Mouse (Mus musculus): ENCODE measurements around the gene B3gat1. TPM values are rescaled to one million over a fixed set of nuclear protein-coding genes. Genes with fewer than 3 reads are reported as not detected.

B3gat1 gene
- 2.2 and 3.6 TPM in 2 replicates for polyA plus RNA-seq (2016; fragmentation: Nextera tagmentation; extraction: Ambion mirVana)

DNA sequence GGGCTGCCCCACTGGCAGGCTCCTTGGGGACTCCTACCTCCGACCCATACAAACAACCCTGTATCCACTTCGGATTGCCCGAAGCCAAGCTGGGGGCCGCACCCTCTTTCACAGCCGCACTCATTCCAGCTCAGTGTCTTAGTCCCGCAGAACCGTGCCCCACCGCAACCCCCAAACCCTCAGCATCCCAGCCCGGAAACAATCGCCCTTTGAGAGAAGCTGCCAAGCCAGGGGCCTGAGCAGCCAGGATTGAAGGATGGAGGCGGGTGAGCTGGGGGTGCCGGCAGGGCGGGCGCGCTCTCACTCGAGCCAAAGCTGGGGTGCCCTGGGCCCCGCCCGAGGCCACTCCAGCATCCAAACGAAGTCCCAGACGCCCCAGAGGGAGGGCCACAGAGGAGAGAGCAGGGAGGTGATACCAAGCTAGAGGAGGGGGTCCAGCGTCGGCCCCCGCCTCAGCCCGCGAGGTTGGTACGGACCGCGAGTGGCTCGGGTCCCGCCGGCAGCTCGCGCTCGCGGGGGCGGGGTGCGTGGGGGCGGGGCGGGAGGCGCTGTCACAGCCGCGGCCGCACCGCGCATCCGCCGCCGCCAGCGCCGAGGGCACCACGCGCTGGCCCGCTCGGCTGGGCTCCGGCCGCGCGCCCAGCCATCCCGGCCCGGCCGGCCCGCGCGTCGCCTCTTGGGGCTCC, at the start of gene B3gat1:
Gene B3gat1 (plus strand): TSS at position 523 of the 686 bp plus-strand sequence.
- DNase-seq (ENCODE audit: low spot score): peak; percentile 66
- H3K27ac ChIP-seq (replicated peaks): peak within 1 kb of the TSS; percentile 85
- H3K27me3 ChIP-seq (ENCODE audit: low read depth, poor library complexity, severe bottlenecking): peaks cover 42% of the 10 kb centered on the region
- H3K4me3 ChIP-seq: peak within 1 kb of the TSS; percentile 69
- H3K4me1 ChIP-seq: peaks cover 25% of the 10 kb centered on the region
- H3K9me3 ChIP-seq (replicated peaks): no peaks in the 10 kb centered on the region
- 1% methylated on average over 65 of the region's 65 CpGs for WGBS
- no peaks in the 10 kb centered on the region for H3K36me3 ChIP-seq

DNA sequence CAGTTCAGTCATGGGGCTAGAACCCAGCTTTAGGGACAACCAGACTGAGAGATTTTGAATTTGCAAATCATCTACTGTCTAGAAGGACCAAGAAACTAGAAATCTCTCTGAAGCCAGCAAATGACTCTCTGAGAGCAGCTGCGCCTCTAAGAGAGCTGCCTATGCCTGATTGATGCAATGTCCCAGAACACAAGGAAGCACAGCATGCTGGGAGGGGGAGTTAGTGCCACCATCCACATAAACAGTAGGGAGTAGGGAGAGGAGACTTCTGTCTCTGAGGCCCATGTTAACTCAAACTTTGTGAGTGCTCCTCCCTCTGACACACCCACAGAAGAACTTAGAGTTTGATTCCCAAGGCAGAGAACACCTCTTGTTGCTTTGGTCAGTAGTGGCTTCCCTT, 44.4 kb upstream of the B3gat1 start:
- H3K27me3 ChIP-seq (ENCODE audit: low read depth, poor library complexity, severe bottlenecking): no peaks in the 10 kb centered on the region
- no peaks in the 10 kb centered on the region for H3K9me3 ChIP-seq (replicated peaks)
- no peak for DNase-seq (ENCODE audit: low spot score)
- 83% methylated on average over 1 of the region's 1 CpGs for WGBS
- H3K36me3 ChIP-seq: no peaks in the 10 kb centered on the region
- no peak overlapping the region for H3K4me3 ChIP-seq
- H3K4me1 ChIP-seq: no peaks in the 10 kb centered on the region
- H3K27ac ChIP-seq (replicated peaks): no peak overlapping the region

DNA sequence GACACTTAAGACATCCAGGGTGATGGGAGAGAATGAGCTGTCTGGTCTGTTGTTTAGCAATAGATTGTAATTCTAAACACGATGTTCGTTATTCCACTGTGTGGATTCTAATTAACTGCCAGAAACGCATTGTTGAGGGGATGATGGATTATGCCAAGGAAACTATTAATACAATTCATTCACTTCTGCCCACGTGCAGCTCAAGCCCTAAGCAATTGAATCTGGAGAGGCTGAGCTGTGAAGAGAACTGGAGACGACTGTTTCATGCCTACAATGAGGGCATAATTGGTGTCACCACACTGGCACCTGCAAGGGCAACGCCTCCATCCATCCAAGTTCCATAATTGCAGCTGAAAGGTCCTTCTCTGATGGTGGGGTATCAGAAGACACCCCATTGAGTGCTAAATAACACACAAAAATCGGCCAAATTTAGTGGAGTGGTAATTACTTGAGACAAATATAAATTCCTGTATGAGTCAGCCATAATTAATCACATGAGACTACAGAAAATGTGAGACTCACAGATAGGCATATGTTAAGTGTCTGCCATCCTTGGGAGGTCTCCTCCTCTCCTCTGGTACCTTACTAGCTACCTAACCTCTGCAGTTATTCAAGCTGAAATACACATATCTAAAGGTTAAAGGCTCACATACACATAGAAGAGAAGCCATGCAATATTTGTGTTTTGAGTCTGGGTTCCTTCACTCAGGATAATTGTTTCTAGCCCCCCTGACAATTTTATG, 43.4 kb upstream of the B3gat1 start:
- WGBS: 72% methylated on average over 7 of the region's 7 CpGs
- Histone ChIP-seq H3K27ac (replicated peaks) (no peak overlapping the region), H3K4me1 (no peaks in the 10 kb centered on the region), H3K4me3 (no peak overlapping the region), H3K36me3 (no peaks in the 10 kb centered on the region), H3K27me3 (ENCODE audit: low read depth, poor library complexity, severe bottlenecking) (no peaks in the 10 kb centered on the region), H3K9me3 (replicated peaks) (no peaks in the 10 kb centered on the region)
- DNase-seq (ENCODE audit: low spot score): no peak

DNA sequence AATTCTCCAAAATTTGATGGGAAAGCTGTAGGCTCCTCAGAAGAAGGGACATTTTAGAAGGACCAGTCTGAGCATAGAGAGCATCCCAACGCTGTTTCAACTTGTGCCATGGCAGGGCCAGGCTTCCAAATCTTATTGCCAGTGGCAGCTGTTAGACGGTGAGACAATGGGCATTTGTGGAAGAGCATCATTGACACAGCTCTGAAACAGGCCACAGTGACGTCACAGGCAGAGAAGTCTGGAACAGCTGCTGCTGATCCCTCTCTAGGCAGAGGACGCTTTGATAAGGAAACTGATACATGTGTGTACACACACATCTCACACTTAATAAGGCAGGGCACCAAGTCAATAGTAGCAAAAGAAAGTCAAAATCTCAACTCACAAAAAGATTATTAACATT, 40.9 kb upstream of the B3gat1 start:
- 90% methylated on average over 4 of the region's 4 CpGs for WGBS
- no peak overlapping the region for H3K4me3 ChIP-seq

DNA sequence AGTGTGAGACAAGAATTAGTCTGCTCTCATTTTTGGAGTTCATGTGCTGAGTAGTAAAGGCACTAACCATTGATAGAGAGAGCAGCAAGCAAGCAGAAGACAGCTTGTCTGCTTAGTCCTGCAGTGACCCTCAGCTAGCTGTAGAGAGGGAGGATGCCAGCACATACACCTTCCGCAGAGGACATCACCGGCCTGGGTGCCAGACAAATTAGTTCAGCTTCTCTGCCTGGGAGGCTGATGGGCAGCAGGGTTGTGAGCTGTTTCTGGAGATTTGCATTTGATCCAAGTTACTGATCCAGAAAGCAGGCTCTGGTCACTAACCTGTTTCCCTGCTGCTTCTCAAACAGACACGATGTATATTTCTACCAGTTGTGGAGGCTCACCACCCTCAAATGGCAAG, 38.9 kb upstream of the B3gat1 start:
- Histone ChIP-seq H3K9me3 (replicated peaks) (no peaks in the 10 kb centered on the region), H3K36me3 (no peaks in the 10 kb centered on the region), H3K4me3 (no peak overlapping the region), H3K27ac (replicated peaks) (no peak overlapping the region), H3K4me1 (no peaks in the 10 kb centered on the region), H3K27me3 (ENCODE audit: low read depth, poor library complexity, severe bottlenecking) (no peaks in the 10 kb centered on the region)
- WGBS: 82% methylated on average over 3 of the region's 3 CpGs
- DNase-seq (ENCODE audit: low spot score): no peak

More for the DNA sequence above, 40.9 kb upstream of the B3gat1 start:
- Histone ChIP-seq H3K9me3 (replicated peaks) (no peaks in the 10 kb centered on the region), H3K36me3 (no peaks in the 10 kb centered on the region), H3K27me3 (ENCODE audit: low read depth, poor library complexity, severe bottlenecking) (no peaks in the 10 kb centered on the region), H3K27ac (replicated peaks) (no peak overlapping the region), H3K4me1 (no peaks in the 10 kb centered on the region)
- no peak for DNase-seq (ENCODE audit: low spot score)

DNA sequence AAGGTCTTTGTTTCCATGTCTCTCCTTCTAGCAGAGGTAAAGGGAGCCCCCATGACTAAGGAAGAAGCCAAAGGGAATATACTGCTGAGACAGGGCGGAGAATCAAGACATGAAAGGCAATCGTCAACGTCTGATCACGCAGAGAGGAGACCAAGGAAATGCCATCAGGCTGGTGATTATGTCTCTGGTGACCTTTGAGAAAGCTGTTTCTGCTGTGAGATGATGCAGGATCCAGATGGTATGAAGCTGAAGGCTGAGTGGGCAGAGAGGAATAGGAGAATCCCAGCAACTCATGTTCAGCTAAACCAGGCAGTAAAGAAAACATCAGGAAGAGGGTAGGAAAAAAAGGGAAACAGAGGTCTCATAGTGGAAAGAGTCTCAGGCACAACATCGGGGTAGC, 38.4 kb upstream of the B3gat1 start:
- WGBS: 82% methylated on average over 5 of the region's 5 CpGs
- DNase-seq (ENCODE audit: low spot score): no peak
- H3K4me1 ChIP-seq: no peaks in the 10 kb centered on the region
- H3K36me3 ChIP-seq: no peaks in the 10 kb centered on the region
- no peak overlapping the region for H3K4me3 ChIP-seq
- no peaks in the 10 kb centered on the region for H3K27me3 ChIP-seq (ENCODE audit: low read depth, poor library complexity, severe bottlenecking)
- no peaks in the 10 kb centered on the region for H3K9me3 ChIP-seq (replicated peaks)
- no peak overlapping the region for H3K27ac ChIP-seq (replicated peaks)

DNA sequence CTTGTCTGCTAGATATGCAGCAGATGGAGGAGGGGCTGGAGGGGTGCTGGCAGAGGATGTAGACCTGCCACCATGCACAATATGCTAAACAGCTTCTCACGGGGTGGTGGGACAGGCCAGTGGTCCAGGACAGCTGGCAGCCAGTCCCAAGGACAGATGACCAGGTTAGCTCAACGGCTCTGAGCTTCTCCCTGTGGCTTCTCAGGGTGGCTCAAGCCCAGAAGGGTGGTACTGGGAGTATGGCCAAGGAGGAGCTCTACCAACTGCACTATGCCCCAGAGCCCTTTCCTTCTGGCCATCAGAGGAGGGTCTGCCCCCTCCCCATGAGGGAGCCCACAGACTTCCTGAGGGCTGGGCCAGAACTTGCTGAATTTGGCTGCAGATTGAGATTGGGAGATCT, 35.2 kb upstream of the B3gat1 start:
- Histone ChIP-seq H3K36me3 (no peaks in the 10 kb centered on the region), H3K9me3 (replicated peaks) (no peaks in the 10 kb centered on the region), H3K4me1 (no peaks in the 10 kb centered on the region), H3K4me3 (no peak overlapping the region), H3K27me3 (ENCODE audit: low read depth, poor library complexity, severe bottlenecking) (no peaks in the 10 kb centered on the region), H3K27ac (replicated peaks) (no peak overlapping the region)
- DNase-seq (ENCODE audit: low spot score): no peak
- WGBS: 82% methylated on average over 2 of the region's 2 CpGs

DNA sequence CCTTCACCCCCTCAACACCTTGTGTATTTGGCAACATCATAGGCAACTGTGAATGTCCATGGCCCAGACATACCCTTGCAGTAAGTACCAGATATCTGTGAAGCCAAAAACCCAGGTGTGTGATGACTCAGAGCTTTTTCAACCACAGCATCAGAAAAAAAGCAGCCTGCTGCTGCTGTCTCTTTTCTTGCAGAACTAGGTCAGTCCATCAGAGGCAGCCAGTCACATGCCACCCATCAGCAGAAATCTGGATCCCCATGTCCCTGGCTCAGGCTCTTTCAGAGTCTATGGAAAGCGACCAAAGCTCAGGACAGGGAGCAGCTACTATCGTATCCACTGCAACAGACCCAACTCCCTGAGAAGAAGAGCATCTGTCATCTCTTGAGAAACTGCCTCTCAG, 33.2 kb upstream of the B3gat1 start:
- WGBS: 94% methylated on average over 2 of the region's 2 CpGs

DNA sequence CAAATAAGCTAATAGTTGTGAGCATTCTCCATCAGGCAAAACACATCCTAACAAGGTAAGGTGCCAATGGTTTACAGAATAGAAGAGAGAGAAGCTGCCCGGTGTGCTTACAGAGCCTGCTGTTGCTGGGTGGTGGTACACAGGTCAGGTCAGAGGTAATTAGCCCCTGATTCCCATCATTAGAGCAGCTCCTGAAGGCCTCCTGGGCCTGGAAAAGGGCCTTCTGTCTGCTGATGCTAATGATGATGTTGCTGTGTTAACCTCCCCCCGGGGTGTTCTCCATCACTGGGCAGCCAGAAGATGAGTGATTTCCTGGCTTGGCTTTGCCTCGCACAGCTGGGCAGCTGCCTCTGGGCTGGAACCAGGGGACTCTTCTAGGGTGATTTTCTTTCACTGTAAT, 15.1 kb upstream of the B3gat1 start:
- Histone ChIP-seq H3K27ac (replicated peaks) (no peak overlapping the region), H3K27me3 (ENCODE audit: low read depth, poor library complexity, severe bottlenecking) (no peaks in the 10 kb centered on the region), H3K4me3 (no peak overlapping the region), H3K9me3 (replicated peaks) (no peaks in the 10 kb centered on the region), H3K4me1 (no peaks in the 10 kb centered on the region), H3K36me3 (no peaks in the 10 kb centered on the region)
- 48% methylated on average over 3 of the region's 3 CpGs for WGBS
- no peak for DNase-seq (ENCODE audit: low spot score)

More for the DNA sequence above, 33.2 kb upstream of the B3gat1 start:
- no peak overlapping the region for H3K27ac ChIP-seq (replicated peaks)
- H3K9me3 ChIP-seq (replicated peaks): no peaks in the 10 kb centered on the region
- H3K4me3 ChIP-seq: no peak overlapping the region
- no peaks in the 10 kb centered on the region for H3K4me1 ChIP-seq
- DNase-seq (ENCODE audit: low spot score): no peak
- no peaks in the 10 kb centered on the region for H3K36me3 ChIP-seq
- no peaks in the 10 kb centered on the region for H3K27me3 ChIP-seq (ENCODE audit: low read depth, poor library complexity, severe bottlenecking)

DNA sequence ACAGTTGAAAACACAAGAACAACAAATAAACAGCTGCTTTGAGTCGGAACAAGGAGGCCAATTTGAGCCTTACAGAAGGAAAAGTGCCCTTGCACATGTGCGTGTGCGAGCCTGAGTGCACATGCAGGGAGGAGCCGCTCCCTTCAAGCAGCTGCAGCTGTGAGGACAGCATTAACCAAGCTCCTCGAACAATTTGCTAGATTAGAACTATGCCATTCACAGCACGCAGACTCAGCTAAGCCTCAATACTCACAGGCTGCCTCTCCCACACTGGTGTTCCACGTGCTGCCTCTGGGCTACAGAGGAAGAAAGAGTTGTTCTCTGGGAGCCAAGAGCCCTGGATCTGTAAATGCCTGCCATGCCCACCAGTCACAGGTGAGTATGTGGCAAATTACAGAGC, 11.8 kb upstream of the B3gat1 start:
- no peak overlapping the region for H3K27ac ChIP-seq (replicated peaks)
- no peaks in the 10 kb centered on the region for H3K27me3 ChIP-seq (ENCODE audit: low read depth, poor library complexity, severe bottlenecking)
- H3K9me3 ChIP-seq (replicated peaks): no peaks in the 10 kb centered on the region
- no peak for DNase-seq (ENCODE audit: low spot score)
- H3K4me1 ChIP-seq: no peaks in the 10 kb centered on the region
- 68% methylated on average over 7 of the region's 7 CpGs for WGBS
- H3K36me3 ChIP-seq: no peaks in the 10 kb centered on the region
- no peak overlapping the region for H3K4me3 ChIP-seq

DNA sequence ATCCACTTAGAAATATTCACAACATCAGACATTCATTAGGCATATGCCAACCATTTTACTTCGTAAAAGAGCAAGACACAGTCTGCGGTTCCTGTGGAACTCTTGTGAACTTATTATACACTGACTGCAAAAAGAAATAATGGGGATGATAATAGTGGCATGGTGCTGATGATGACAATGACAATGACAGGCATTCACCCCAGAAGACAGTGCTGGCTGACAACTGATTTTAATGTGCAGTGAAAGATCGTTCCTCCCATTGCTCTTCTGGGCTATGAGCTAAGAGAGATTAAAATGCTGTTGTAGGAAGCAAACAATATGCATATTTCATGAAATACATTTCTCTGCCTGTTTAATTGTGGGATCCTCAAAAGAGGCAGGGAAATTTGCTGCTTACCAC, 7.8 kb upstream of the B3gat1 start:
- Histone ChIP-seq H3K27ac (replicated peaks) (no peak overlapping the region), H3K4me3 (no peak overlapping the region), H3K36me3 (no peaks in the 10 kb centered on the region), H3K27me3 (ENCODE audit: low read depth, poor library complexity, severe bottlenecking) (no peaks in the 10 kb centered on the region), H3K9me3 (replicated peaks) (no peaks in the 10 kb centered on the region), H3K4me1 (no peaks in the 10 kb centered on the region)
- 94% methylated on average over 3 of the region's 3 CpGs for WGBS
- no peak for DNase-seq (ENCODE audit: low spot score)

DNA sequence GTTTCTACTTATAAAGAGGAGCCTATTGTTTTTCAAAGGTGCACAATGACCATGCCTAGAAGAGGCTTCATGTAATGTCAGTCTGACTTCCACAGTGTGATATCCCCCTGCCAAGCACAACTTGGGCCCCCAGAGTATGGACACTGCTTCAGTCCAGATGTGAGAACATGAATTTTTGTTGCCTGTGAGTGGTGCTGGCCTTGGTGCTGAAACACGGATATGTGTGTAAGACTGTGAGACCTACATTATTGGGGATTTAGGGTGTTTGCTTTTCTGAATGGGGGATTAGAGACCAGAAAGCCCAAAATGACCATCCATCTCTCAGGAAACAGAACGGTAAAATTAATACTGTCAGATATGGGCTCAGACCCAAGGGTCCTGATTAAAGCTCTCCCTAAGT, 6.1 kb upstream of the B3gat1 start:
- DNase-seq (ENCODE audit: low spot score): peak; percentile 52
- Histone ChIP-seq H3K4me3 (no peak overlapping the region), H3K9me3 (replicated peaks) (no peaks in the 10 kb centered on the region), H3K27me3 (ENCODE audit: low read depth, poor library complexity, severe bottlenecking) (peaks cover 7% of the 10 kb centered on the region), H3K27ac (replicated peaks) (no peak overlapping the region), H3K4me1 (no peaks in the 10 kb centered on the region), H3K36me3 (no peaks in the 10 kb centered on the region)
- WGBS: 67% methylated on average over 2 of the region's 2 CpGs

DNA sequence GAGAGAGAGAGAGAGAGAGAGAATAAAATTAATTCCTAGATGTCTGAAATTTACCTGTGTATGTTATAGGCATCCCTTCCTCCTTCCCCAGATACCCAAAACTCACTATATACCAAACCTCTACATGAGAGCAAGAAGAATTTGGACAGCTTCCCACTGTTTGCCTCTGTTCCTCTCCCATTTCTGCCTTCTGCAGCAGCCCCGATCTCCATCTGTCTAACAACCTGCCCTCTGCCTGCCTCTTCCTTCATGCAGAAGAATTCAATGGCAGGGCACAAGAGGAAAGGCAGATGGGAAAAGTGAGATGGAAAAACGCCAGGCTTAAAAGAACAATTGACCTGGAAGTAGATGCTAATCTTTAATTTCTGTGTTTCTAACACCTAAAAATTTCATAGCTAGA, 5.0 kb upstream of the B3gat1 start:
- Histone ChIP-seq H3K9me3 (replicated peaks) (no peaks in the 10 kb centered on the region), H3K36me3 (no peaks in the 10 kb centered on the region), H3K4me3 (no peak overlapping the region), H3K27me3 (ENCODE audit: low read depth, poor library complexity, severe bottlenecking) (peaks cover 17% of the 10 kb centered on the region), H3K27ac (replicated peaks) (no peak overlapping the region), H3K4me1 (peaks cover 6% of the 10 kb centered on the region)
- no peak for DNase-seq (ENCODE audit: low spot score)
- WGBS: 84% methylated on average over 2 of the region's 2 CpGs
